Mouse (Mus musculus) liver, embryonic 14.5 days (tissue): ENCODE results near the gene Tgfb1.
"Not testable (repeated sequence)": the region's sequence is repeated elsewhere in the genome, so short reads cannot be mapped to it uniquely, and the experiment has no call there.

Experiments
- CTCF ChIP-seq: IDR thresholded peaks from 2 replicates; pipeline ENCODE4 v1.5.1; 2016; ENCODE audit warnings: antibody characterized with exemption, low read depth, control low read depth
- EP300 ChIP-seq: IDR thresholded peaks from 2 replicates; pipeline ENCODE4 v1.6.1; 2016; ENCODE audit warnings: antibody characterized with exemption, low read depth

DNA sequence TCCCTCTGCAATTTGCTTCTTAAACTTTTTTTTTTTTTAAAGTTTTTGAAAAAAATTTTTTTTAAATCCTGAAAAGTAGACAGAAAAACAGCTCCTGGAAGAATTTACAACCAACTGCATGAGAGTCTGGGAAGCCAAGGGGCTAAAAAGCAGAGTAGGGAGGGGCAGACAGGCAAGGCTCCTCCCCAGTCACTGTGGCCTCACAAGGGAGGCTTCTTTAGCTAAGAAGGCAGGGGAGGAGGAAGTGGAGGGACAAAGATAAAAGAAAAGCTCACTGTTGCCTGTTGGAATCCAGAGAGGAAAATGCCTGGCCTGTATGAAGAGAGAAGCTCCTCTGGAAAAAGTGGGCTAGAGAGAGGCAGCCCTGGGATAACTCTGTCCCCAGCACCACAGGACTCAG, 35.0 kb downstream of the Tgfb1 start:
- TF ChIP-seq CTCF, EP300: not testable (repeated sequence)
